Mouse (Mus musculus) ES-E14 (cell line): ENCODE results near the gene Foxn3. TPM values are rescaled to one million over a fixed set of nuclear protein-coding genes. Genes with fewer than 3 reads are reported as not detected.

Source experiments
- DNase-seq: peaks from one replicate; pipeline ENCODE4 v3.0.0-alpha.2; 2013; ENCODE audit warnings: low read depth, low spot score
- H3K27ac ChIP-seq: 2 replicates; pipeline ENCODE4 v1.5.1; 2012; ENCODE audit warnings: low read depth, mild to moderate bottlenecking, low read length, moderate library complexity, mixed read lengths; ENCODE audit not compliant: poor library complexity, insufficient read depth, severe bottlenecking
- H3K36me3 ChIP-seq: 2 replicates; pipeline ENCODE4 v1.6.1; 2012; ENCODE audit warnings: mild to moderate bottlenecking, low read length, moderate library complexity, mixed read lengths; ENCODE audit not compliant: control insufficient read depth, poor library complexity, insufficient read depth, severe bottlenecking
- H3K4me1 ChIP-seq, 2 experiments: fragments of 150-350 bp in 1 of 2; sonication (generic) in 1 of 2; 2 replicates each; pipeline ENCODE4 v1.6.1; 2012; ENCODE audit warnings: low read length in 2 of 2, mild to moderate bottlenecking in 1 of 2, mixed read lengths in 1 of 2; ENCODE audit not compliant: control insufficient read depth in 2 of 2, insufficient read depth in 2 of 2, poor library complexity in 1 of 2
- H3K4me3 ChIP-seq, 2 experiments: fragments of 150-350 bp in 1 of 2; sonication (generic) in 1 of 2; 2 replicates each; pipeline ENCODE4 v1.5.1; 2012; ENCODE audit warnings: low read length in 2 of 2, low read depth in 1 of 2, mild to moderate bottlenecking in 1 of 2, mixed read lengths in 1 of 2; ENCODE audit not compliant: insufficient read depth in 1 of 2, poor library complexity in 1 of 2, severe bottlenecking in 1 of 2
- H3K9ac ChIP-seq: 2 replicates; pipeline ENCODE4 v1.6.1; 2012; ENCODE audit warnings: low read depth, mild to moderate bottlenecking, low read length, mixed read lengths; ENCODE audit not compliant: poor library complexity, insufficient read depth, severe bottlenecking
- H3K9me3 ChIP-seq: fragments of 150-350 bp; sonication (generic); 2 replicates; pipeline ENCODE4 v1.6.1; 2012; ENCODE audit warnings: low read depth, mild to moderate bottlenecking, low read length; ENCODE audit not compliant: control insufficient read depth, insufficient read depth
- CHD2 ChIP-seq: IDR thresholded peaks from 2 replicates; pipeline ENCODE4 v1.6.1; 2014; ENCODE audit warnings: mild to moderate bottlenecking, low read depth, low read length, inconsistent platforms
- HCFC1 ChIP-seq: IDR thresholded peaks from 2 replicates; pipeline ENCODE4 v1.6.1; 2012; ENCODE audit warnings: low read length, inconsistent platforms, borderline replicate concordance; ENCODE audit not compliant: insufficient read depth
- MAFK ChIP-seq: IDR thresholded peaks from 2 replicates; pipeline ENCODE4 v1.6.1; 2014; ENCODE audit warnings: mild to moderate bottlenecking, low read depth, low read length, inconsistent platforms; ENCODE audit not compliant: insufficient read depth
- ZC3H11A ChIP-seq: IDR thresholded peaks from 2 replicates; pipeline ENCODE4 v1.6.1; 2012; ENCODE audit warnings: low read depth, mild to moderate bottlenecking, inconsistent platforms, low read length, borderline replicate concordance
- ZNF384 ChIP-seq: IDR thresholded peaks from 2 replicates; pipeline ENCODE4 v1.6.1; 2012; ENCODE audit warnings: low read depth, low read length, inconsistent platforms
- in situ Hi-C, 2 experiments: fragments of 600-800 bp; cut with MboI; formaldehyde crosslinking; loops; one replicate each; pipeline ENCODE4 v1.15.1; 2025; ENCODE audit warnings: low sequenced_read_pairs in 2 of 2, inconsistent platforms in 1 of 2; ENCODE audit not compliant: unreplicated experiment in 2 of 2
- total RNA-seq: library from RNA; depleted of rRNA; stranded (reverse); fragments of 300-350 nt; gene quantifications from 2 replicates; pipeline ENCODE4 v1.2.3, GENCODE M21; 2012

The Foxn3 gene
- total RNA-seq, 1 experiment: 34.6 TPM

GRCm38 (mm10) chr12:99560701-99561332 is 2.6 kb downstream of the Foxn3 start:
- peaks cover 0 to 5% of the 10 kb centered on the region in 2 experiments; a peak in 1 of 4 replicates for H3K4me1 ChIP-seq
- no peak overlapping the region for H3K4me3 ChIP-seq
- no peak overlapping the region for H3K9ac ChIP-seq
- H3K36me3 ChIP-seq: no peaks in the 10 kb centered on the region
- TF ChIP-seq ZNF384: no peak
- TF ChIP-seq HCFC1: no peak
- no peak for TF ChIP-seq ZC3H11A
- TF ChIP-seq CHD2: no peak
- TF ChIP-seq MAFK: no peak
- no peaks in the 10 kb centered on the region for H3K9me3 ChIP-seq
- in situ Hi-C loops: no loop called here
- DNase-seq: no peak
- H3K27ac ChIP-seq: no peak overlapping the region

- no peak for TF ChIP-seq ZNF384
- TF ChIP-seq HCFC1: no peak
- TF ChIP-seq MAFK: no peak
- TF ChIP-seq CHD2: no peak
- TF ChIP-seq ZC3H11A: no peak
- no peaks in the 10 kb centered on the region for H3K36me3 ChIP-seq
- in situ Hi-C loops: no loop called here
- H3K9me3 ChIP-seq: no peaks in the 10 kb centered on the region
- no peak for DNase-seq
- no peak overlapping the region for H3K9ac ChIP-seq
- no peak overlapping the region for H3K27ac ChIP-seq
- H3K4me1 ChIP-seq: peaks cover 0 to 5% of the 10 kb centered on the region in 2 experiments; a peak in 1 of 4 replicates
- no peak overlapping the region for H3K4me3 ChIP-seq
Measured at GRCm38 (mm10) chr12:99559483-99559882, 3.9 kb downstream of the Foxn3 start.

- Histone ChIP-seq H3K9me3 (no peaks in the 10 kb centered on the region), H3K9ac (no peak overlapping the region), H3K4me1 (0 out of 4 replicates have a peak, but pooled peaks cover 0 to 4% of the 10 kb centered on the region in 2 experiments), H3K4me3 (no peak overlapping the region), H3K27ac (no peak overlapping the region), H3K36me3 (no peaks in the 10 kb centered on the region)
- DNase-seq: no peak
- TF ChIP-seq ZNF384: no peak
- in situ Hi-C loops: no loop called here
Measured at GRCm38 (mm10) chr12:99558476-99558875, 4.9 kb downstream of the Foxn3 start.

- no peak for TF ChIP-seq ZC3H11A
- TF ChIP-seq ZNF384: no peak
- no peak for TF ChIP-seq HCFC1
- TF ChIP-seq MAFK: no peak
- H3K27ac ChIP-seq: no peak overlapping the region
- H3K4me3 ChIP-seq: no peak overlapping the region
- in situ Hi-C loops: no loop called here
- DNase-seq: no peak
- H3K36me3 ChIP-seq: no peaks in the 10 kb centered on the region
- H3K9me3 ChIP-seq: no peaks in the 10 kb centered on the region
- 0 out of 4 replicates have a peak, but pooled peaks cover 0 to 4% of the 10 kb centered on the region in 2 experiments for H3K4me1 ChIP-seq
- no peak overlapping the region for H3K9ac ChIP-seq
Measured at GRCm38 (mm10) chr12:99557498-99557897, 5.9 kb downstream of the Foxn3 start.

GRCm38 (mm10) chr12:99550629-99551028 is 12.8 kb downstream of the Foxn3 start:
- Histone ChIP-seq H3K4me3 (no peak overlapping the region), H3K9ac (no peak overlapping the region), H3K4me1 (no peaks in the 10 kb centered on the region), H3K9me3 (no peaks in the 10 kb centered on the region), H3K27ac (no peak overlapping the region), H3K36me3 (no peaks in the 10 kb centered on the region)
- DNase-seq: no peak
- no peak for TF ChIP-seq ZC3H11A
- no peak for TF ChIP-seq ZNF384
- TF ChIP-seq HCFC1: no peak
- TF ChIP-seq MAFK: no peak
- TF ChIP-seq CHD2: no peak
- in situ Hi-C loops: no loop called here
